Mouse (Mus musculus) erythroblast, embryonic 14.5 days (primary cell): ENCODE measurements at regions not wholly inside any gene's neighbourhood (a gene's known extent, or its start where the extent isn't known, plus 50 kb on each side); places are given as distances from the start of the nearest gene placed in this dataset.

Source experiments
- H3K27me3 ChIP-seq: 2 replicates; pipeline ENCODE4 v1.6.1; 2012; ENCODE audit warnings: inconsistent platforms; ENCODE audit not compliant: control insufficient read depth
- H3K36me3 ChIP-seq: 2 replicates; pipeline ENCODE4 v1.6.1; 2012; ENCODE audit warnings: mild to moderate bottlenecking, inconsistent platforms; ENCODE audit not compliant: control insufficient read depth
- H3K4me1 ChIP-seq: 2 replicates; pipeline ENCODE4 v1.6.1; 2012; ENCODE audit warnings: inconsistent platforms; ENCODE audit not compliant: control insufficient read depth
- H3K4me3 ChIP-seq: replicated peaks from 2 replicates; pipeline ENCODE3; 2012; ENCODE audit warnings: moderate library complexity, mild to moderate bottlenecking, inconsistent platforms
- H3K9me3 ChIP-seq: 2 replicates; pipeline ENCODE4 v1.6.1; 2012; ENCODE audit warnings: low read length, inconsistent platforms, mixed read lengths; ENCODE audit not compliant: control insufficient read depth
- GATA1 ChIP-seq: IDR thresholded peaks from 2 replicates; pipeline ENCODE4 v1.6.1; 2012; ENCODE audit warnings: low read length, inconsistent platforms, mixed read lengths
- TAL1 ChIP-seq: IDR thresholded peaks from 3 replicates; pipeline ENCODE4 v1.6.1; 2012; ENCODE audit warnings: low read length, inconsistent platforms, mixed read lengths

DNA sequence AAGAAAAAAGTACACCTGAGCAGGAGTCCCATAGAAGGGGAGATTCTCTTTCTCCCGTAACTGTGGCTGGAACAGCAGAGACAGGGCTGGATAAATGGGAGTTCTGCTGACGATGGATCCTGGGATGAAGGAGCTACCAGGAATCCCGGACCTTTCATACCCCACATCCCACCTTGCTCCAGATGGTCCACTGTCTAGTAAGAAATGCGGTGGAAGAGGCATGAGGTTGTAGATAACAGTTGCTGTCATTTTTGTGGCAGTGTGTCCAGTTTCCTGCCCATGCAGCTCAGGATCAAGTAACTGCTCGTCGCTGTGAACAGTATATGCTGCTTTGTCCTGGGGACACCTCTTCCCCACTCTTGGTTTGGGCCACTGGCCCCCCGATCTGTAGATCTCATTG, 190.1 kb upstream of the Mphosph6 start:
- Histone ChIP-seq H3K4me3 (no peak overlapping the region), H3K27me3 (no peaks in the 10 kb centered on the region), H3K36me3 (no peaks in the 10 kb centered on the region), H3K4me1 (no peaks in the 10 kb centered on the region), H3K9me3 (peaks cover 71% of the 10 kb centered on the region)
- TF ChIP-seq GATA1, result no peak
- no peak for TF ChIP-seq TAL1

DNA sequence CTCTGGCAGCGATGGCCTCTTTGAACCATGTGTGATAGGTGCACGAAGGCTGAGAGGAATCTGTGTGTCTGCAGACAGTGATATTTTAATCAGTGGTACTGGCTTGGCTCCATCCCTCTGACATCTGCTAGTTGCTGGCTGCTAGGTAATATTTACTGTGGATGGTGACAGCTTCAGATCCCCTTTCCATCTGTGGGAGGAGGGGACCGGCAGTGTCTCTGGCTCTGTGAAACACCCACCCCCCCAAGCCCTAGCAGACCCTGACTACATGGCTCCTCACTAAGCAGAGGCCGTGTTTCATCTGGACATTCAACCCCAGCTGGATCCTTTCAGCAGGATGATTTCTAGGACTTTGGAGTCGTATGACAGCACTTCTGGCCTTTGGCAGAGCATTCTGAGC, 187.0 kb upstream of the Mphosph6 start:
- TF ChIP-seq TAL1 (no peak), GATA1 (no peak)
- Histone ChIP-seq H3K27me3 (no peaks in the 10 kb centered on the region), H3K4me3 (no peak overlapping the region), H3K9me3 (peaks cover 66% of the 10 kb centered on the region), H3K4me1 (no peaks in the 10 kb centered on the region), H3K36me3 (no peaks in the 10 kb centered on the region)

DNA sequence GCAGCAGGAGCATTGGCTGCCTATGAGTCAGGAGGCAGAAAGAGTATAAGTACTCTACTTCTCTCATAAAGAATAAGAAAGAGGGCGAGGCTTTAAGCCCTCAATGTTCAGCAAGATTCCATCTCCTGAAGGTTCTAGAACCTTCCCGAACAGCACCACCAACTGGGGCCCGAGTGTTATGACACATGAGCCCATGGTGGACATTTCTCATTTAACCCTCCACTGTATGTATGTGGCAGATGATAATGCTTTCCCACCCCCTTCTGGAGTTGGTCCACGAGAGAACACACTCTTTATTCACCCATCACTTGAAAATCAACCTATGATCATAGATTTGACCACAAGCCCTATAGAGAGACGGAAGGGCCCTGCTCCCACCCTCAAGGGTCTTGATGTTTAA, 166.6 kb upstream of the Mphosph6 start:
- TF ChIP-seq TAL1, result no peak
- TF ChIP-seq GATA1, result no peak
- Histone ChIP-seq H3K4me1 (no peaks in the 10 kb centered on the region), H3K4me3 (no peak overlapping the region), H3K36me3 (no peaks in the 10 kb centered on the region), H3K27me3 (no peaks in the 10 kb centered on the region), H3K9me3 (peaks cover 56% of the 10 kb centered on the region)

DNA sequence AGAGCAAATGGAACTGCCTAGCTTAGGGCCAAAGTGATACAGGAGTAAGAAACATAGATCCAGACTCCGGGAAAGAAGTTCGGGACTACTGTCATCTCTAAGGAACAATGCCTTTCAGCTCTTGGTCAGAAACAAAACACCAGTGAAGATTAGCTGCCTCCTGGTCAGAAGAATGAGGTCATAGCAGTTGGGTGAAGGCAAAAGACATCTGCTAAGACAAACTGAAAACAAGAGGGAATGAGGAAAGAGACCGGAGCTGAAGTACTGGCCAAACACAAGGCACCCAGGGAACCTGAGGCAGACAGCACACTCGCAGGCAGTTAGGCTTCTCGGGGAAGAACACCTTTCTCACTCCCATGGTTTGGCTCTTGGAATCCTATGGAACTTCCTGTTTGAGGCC, 164.8 kb upstream of the Mphosph6 start:
- H3K4me1 ChIP-seq, result no peaks in the 10 kb centered on the region
- no peaks in the 10 kb centered on the region for H3K27me3 ChIP-seq
- no peak overlapping the region for H3K4me3 ChIP-seq
- H3K36me3 ChIP-seq, result no peaks in the 10 kb centered on the region
- H3K9me3 ChIP-seq, result peaks cover 56% of the 10 kb centered on the region
- no peak for TF ChIP-seq GATA1
- TF ChIP-seq TAL1, result no peak

DNA sequence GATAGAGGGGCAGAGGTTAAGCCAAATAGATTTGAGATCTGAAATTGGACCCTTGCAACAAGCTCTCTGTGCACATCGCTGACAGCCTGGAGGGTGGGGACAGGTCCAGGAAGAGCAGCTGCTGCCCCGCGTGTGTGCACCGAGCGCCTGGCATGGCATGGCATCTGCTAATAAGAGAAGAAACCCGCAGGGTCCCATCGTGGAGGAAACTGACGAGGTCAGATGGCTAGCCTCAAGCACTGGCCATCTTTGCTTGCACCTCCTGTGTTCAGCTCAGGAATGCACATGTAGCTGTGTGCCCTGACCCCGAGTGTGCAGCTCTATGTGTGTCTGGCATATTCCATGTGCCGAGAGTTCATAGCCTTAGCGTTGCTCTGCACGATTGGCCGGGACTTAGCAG, 161.7 kb upstream of the Mphosph6 start:
- H3K36me3 ChIP-seq, result no peaks in the 10 kb centered on the region
- no peak for TF ChIP-seq GATA1
- TF ChIP-seq TAL1, result no peak
- H3K9me3 ChIP-seq, result peaks cover 61% of the 10 kb centered on the region
- H3K4me1 ChIP-seq, result no peaks in the 10 kb centered on the region
- H3K27me3 ChIP-seq, result no peaks in the 10 kb centered on the region
- H3K4me3 ChIP-seq, result no peak overlapping the region

DNA sequence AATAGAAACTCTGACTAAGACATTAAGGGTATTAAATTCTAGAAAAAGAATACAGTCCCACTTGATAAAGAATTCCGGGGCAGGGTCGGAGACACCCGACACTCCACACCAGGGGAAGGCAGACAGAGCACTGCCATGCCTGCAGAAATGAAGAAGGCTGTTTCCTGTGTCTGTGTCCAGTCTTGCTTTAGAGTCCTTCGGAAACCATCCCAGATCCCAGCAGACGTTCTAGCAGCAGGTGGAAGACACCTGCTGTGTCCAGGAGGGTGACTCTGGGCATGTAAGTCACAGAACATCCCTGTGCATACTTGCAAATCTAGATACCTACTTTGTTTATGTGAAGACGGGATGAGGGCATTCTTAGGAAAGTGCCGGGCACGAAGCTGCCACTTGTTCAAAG, 160.9 kb upstream of the Mphosph6 start:
- H3K4me1 ChIP-seq, result no peaks in the 10 kb centered on the region
- no peaks in the 10 kb centered on the region for H3K36me3 ChIP-seq
- H3K4me3 ChIP-seq, result no peak overlapping the region
- TF ChIP-seq GATA1, result no peak
- TF ChIP-seq TAL1, result no peak
- no peaks in the 10 kb centered on the region for H3K27me3 ChIP-seq
- peaks cover 61% of the 10 kb centered on the region for H3K9me3 ChIP-seq

DNA sequence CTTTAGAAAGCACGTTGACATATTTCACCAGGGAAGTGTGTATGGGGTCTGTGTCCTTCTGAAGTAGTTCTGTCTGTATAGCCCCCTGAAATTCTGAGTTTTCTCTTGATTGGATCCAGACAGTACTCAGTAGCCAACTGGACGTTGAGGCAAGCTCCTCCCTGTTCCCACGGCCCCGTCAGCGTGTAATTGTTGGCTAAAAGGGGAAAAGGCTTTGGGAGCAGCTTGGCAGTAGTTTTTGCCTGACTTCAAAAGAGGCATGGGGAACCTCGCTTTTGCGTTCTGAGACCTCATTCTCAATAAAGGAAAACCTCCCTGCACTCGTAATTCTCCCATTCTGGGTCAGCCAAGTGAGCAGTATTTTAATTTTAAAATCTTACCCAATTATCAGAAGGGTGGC, 157.8 kb upstream of the Mphosph6 start:
- Histone ChIP-seq H3K36me3 (no peaks in the 10 kb centered on the region), H3K4me3 (no peak overlapping the region), H3K4me1 (no peaks in the 10 kb centered on the region), H3K27me3 (no peaks in the 10 kb centered on the region), H3K9me3 (peaks cover 51% of the 10 kb centered on the region)
- TF ChIP-seq TAL1, result no peak
- no peak for TF ChIP-seq GATA1

DNA sequence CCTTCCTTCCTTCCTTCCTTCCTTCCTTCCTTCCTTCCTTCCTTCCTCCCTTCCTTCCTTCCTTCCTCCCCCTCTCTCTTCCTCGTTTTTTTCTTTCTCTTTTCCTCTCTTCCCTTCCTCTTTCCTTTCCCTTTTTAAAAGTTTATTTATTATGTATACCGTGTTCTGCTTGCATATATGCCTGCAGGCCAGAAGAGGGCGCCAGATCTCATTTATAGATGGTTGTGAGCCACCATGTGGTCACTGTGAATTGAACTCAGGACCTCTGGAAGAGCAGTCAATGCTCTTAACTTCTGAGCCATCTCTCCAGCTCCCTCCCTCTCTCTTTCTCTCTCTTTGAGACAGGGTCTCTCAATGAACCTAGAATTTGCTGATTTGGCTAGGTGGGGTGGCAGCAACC, 157.2 kb upstream of the Mphosph6 start:
- no peaks in the 10 kb centered on the region for H3K36me3 ChIP-seq

DNA sequence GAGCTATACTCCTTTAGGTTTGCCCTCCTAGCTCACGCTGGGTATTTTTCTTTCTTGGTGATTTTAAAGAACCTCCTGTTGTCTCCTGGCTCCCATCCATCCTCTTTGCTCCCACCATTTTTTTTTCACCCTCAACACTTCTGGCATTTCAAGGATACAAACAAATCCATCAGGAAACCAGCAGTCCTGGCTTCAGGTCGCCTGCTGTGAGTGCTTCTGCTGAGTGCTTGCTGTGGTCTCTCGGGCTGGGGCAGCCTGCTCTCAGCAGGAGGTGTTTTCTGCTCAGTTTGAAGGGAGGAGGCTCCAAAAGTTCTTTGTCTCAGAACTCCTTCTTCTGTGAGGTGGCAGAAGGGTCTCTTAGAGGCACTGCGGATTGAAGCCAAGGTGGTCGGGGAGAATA, 149.9 kb upstream of the Mphosph6 start:
- Histone ChIP-seq H3K9me3 (peaks cover 4% of the 10 kb centered on the region; the same call in 1 of the 2 replicates), H3K36me3 (no peaks in the 10 kb centered on the region), H3K27me3 (no peaks in the 10 kb centered on the region; the same call in 1 of the 2 replicates), H3K4me1 (no peaks in the 10 kb centered on the region), H3K4me3 (no peak overlapping the region)
- TF ChIP-seq GATA1 (no peak), TAL1 (no peak)

More for the DNA sequence above, 157.2 kb upstream of the Mphosph6 start:
- H3K4me1 ChIP-seq, result no peaks in the 10 kb centered on the region
- no peak for TF ChIP-seq GATA1
- no peak for TF ChIP-seq TAL1
- no peak overlapping the region for H3K4me3 ChIP-seq
- H3K27me3 ChIP-seq, result no peaks in the 10 kb centered on the region
- peaks cover 45% of the 10 kb centered on the region for H3K9me3 ChIP-seq

DNA sequence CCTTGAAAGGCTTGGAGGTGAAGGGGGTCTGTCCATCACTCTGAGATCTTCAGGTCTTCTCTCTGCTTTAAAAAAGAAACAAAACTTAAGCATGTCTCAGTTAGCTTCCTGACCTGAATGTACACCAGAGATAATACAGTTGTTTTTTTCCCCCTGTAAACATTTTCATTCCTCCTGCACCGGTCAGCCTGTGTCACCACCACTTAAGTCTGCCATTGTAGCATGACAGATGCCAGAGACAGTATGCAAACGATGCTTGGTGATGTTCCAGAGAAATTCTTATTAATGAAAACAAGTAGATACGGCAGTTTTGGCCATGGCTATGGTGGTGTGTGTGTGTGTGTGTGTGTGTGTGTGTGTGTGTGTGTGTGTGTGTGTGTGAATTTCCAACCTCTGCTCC, 144.8 kb upstream of the Mphosph6 start:
- Histone ChIP-seq H3K4me3 (no peak overlapping the region), H3K9me3 (peaks cover 9% of the 10 kb centered on the region; the same call in 1 of the 2 replicates)
- TF ChIP-seq GATA1 (no peak), TAL1 (no peak)

More for the DNA sequence above, 144.8 kb upstream of the Mphosph6 start:
- Histone ChIP-seq H3K27me3 (no peaks in the 10 kb centered on the region), H3K36me3 (no peaks in the 10 kb centered on the region), H3K4me1 (no peaks in the 10 kb centered on the region)
